Mouse (Mus musculus): ENCODE measurements around the gene Tmtc1. TPM values are rescaled to one million over a fixed set of nuclear protein-coding genes. Genes with fewer than 3 reads are reported as not detected.

Gene Tmtc1
- total RNA-seq (2015; ENCODE audit: low replicate concordance) = 0.42 TPM in 1 of 2 replicates, not detected in the other
- total RNA-seq (2017; ENCODE audit: low replicate concordance) = 0.26 and 0.45 TPM in 2 replicates

DNA sequence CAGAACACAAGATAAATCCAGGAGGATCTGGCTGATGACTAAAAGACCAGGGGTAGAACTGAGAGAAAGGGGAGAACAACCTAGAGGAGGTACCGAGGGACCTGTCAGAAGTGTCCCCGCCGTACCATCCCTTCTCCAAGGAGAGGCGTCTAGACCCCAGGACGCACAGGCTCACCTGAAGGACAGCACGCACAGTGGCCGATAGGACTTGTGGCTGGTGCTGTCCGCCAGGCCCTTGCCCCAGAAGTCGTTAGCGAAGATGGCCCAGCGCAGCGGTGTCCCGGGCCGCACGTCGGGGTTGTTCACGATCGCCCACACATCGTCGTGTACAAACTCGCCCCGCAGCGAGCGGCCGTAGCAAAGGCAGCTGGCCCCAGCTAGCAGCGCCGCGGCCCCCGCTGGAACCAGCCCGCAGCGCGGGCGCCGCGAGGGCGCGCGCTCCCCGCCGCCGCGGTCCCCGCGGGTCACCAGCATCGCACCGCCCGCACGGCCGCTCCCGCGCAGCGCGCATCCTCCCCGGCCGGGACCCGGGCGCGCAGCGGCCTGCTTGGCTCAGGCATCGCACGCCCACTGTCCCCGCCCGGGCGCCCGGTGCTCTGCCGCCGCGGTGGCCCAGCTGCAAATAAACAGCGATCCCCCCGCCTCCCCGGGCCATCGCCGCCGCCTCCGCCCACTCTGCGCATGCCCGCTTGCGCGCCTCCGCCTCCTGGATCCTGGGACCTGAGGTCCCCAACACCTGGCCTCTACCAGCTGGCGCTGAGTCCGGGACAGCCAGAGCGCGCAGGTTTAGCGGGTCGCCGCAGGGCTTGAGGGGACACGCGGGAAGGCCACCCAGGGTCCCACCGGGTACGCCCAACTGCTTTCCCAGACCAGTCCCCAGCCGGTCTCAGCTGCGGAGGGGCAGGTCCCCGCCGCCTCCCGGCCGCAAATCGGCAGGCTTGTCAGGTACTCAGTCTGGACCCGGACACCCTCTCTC lies at the start of gene Tmtc1:
Tmtc1 (minus strand) TSS at position 664 of the 976 bp plus-strand sequence.
- ATAC-seq (replicated peaks; ENCODE audit: low FRiP score, poor library complexity, severe bottlenecking) = no peak

DNA sequence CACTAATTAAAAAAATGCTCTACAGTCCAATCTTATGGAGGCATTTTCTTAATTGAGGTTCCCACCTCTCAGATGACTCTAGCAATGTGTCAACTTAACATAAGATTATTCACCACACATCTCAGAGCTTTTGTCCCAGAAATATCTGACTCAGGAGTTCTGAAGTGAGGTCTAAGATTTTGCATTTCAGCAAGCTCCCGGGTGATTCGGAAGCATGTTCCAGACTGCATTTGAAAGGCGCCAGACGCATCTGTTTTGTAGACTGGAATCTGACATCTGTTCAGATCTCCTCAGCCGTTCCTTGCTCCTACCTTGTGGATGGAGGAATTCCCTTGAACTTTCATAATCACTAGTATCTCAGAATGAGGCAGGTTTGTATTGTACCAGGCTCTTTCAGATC lies 47.7 kb upstream of the Tmtc1 start:
- no peak for ATAC-seq (replicated peaks; ENCODE audit: low FRiP score, poor library complexity, severe bottlenecking)

DNA sequence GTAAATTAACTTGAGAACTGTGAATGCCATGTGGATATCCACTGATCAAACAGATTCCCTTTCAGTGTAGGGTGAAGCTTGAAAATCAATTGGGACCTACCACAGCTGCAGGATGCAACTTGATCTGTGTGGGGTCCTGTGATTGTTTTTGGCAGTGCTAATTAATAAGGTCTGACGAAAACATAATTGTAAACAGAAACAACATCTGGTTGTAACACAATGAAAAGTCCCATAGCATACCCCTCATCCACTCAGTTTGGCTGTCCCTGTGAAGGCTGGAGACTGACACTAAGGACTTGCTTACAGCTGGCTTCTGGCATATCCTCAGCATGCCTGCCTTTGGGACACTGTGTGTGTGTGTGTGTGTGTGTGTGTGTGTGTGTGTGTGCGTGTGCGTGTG lies 42.6 kb upstream of the Tmtc1 start:
- ATAC-seq (replicated peaks; ENCODE audit: low FRiP score, poor library complexity, severe bottlenecking) = no peak

DNA sequence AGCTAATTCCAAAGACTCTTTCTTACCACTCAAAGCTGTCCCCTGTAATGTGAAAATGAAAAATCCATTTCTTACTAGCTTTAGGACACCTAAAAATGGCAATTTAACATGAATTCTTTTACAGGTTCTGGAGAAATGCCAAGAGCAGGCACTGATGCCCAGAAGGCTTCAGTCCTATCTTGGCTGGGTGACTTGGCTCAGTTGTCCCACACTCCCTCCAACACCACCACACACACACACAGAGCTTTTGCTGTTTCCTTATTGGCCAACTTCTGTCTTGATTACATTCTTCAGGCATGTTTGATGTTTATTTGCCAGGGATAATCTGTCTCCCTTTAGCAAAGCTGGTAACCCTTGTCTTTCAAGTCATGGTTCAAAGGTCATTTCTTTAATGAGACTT lies 37.7 kb upstream of the Tmtc1 start:
- ATAC-seq (replicated peaks; ENCODE audit: low FRiP score, poor library complexity, severe bottlenecking) = no peak

DNA sequence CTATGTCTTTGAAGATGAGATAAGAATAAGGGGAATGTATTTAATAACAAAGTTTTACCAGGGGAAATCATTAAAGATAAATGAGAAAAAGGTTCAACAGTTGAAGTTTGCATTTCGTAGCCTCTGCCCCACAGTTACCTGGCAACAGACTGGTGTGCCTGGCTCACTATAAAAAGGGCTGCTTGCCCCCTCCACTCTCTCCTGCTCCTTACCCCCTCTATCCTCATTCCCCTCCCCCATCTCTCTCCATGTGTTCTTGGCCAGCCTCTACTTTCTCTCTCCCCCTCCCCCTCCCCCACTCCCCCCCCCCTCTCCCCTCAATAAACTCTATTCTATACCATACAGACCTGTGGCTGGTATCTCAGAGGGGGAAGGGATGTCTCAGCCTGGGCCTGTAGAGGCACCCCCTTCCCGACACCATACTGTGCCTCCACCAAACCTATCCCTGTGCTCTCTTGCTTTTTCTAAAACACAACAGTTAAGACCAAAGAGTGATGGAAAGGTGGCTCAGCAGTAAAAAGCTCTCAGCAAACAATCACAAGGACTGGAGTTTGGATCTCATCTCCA lies 35.6 kb upstream of the Tmtc1 start:
- no peak for ATAC-seq (replicated peaks; ENCODE audit: low FRiP score, poor library complexity, severe bottlenecking)

DNA sequence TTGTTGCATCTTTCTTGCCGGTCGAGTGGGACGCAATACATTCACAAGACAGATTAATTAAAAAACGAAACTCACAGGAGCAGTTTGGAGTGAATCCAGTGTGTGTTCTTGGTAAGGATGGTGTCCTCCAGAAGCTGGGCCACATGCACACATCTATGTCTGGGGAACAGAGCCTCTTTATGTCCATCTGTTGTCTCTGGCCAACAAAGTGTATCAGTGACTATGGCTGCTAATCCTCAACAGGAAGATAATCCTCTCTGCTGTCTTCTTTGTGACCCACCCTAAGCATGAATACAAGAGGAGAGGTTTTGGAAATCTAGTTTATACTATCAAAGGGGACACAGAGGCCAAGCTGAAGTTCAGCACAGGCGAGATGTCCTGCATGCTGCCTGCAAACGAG lies 34.2 kb upstream of the Tmtc1 start:
- ATAC-seq (replicated peaks; ENCODE audit: low FRiP score, poor library complexity, severe bottlenecking) = no peak

DNA sequence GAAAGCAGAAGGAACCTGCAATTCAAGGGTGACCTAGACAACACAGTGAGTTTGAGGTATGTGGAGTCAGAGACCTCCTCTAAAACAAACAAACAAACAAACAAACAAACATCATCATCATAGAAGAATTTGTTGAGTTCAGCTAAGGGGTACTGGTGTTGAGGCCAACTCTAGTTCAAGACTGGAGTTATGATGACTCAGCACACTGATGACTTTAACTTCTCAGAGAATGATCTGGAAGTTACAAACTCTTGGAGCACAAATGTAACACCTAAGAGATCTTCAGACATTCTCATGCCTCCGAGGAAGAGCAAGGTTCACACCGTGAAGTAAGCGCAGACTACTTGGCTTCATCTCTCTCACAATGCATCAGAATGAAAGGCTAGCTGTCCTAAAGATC lies 28.1 kb upstream of the Tmtc1 start:
- ATAC-seq (replicated peaks; ENCODE audit: low FRiP score, poor library complexity, severe bottlenecking) = no peak

DNA sequence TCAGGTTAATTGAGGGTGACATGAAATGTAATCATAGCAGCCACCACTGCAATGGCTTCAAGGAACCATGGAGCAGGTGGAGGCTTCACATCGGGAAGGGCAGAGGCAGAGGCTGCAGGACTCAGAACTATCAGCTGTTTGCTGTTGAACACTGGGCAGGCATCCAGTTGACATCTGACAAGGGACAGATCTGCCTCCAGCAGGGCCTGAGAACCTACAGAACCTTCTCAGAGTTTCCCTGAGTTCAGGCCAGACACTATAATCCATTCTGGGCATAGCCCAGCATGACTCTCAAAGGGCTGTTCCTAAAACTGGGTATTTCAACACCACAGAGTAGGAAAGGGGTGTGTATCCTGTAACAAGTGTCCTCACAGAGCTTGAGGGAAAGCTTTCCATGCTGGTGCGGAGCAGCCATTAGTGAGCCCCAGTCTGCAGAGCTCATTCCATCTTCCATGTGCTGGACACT lies 23.8 kb upstream of the Tmtc1 start:
- no peak for ATAC-seq (replicated peaks; ENCODE audit: low FRiP score, poor library complexity, severe bottlenecking)

DNA sequence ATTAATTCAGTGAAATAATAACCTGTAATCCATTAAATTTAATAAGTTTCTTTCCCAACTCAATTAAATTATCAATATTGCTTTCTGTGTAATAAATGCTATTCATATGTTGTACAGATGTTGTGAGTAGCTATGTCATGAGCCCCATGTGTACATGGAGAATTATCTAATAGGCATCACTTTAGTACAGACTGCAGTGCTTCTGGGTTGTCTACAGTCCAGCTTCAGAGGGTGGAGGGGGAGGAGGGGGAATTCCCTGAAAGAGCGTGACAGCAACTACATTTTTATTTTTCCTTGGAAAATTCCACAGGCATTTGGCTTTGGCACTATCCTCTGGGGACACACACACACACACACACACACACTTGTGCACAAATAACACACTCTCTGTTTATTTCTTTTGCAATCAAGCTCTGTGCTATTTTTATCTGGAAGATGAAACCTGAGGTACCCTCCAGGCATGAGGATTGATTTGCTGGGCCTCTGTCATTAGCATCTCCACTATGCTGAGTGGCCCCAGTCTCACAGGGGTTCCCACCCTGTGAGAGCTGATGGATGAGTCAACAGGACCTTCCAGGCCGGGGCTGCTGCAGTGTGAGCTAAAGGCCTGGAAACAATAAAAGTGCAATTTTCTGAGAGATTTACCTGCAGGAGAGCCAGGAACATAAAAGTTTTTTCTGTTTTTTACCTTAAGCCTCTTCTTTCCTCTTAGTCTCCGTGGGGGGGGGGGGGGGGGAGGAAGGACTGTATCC lies 23.2 kb upstream of the Tmtc1 start:
- no peak for ATAC-seq (replicated peaks; ENCODE audit: low FRiP score, poor library complexity, severe bottlenecking)

DNA sequence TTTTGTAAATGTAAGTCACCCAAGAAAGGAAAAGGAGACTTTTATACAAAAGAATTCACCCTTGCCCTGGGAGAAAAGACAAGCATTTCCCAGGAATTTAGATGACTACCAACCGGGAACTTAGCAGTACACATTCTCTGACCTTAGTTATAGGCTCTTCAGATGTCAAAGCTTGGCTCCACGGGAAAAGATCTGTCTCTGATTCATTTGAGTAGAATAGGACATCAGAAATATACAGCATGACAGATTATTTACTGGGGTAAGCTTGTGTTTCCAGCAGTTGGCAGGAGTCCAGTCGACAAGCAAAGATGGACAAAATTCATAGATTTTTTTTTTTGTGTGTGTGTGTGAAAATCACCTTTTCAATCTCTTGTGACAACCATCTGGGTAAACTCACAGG lies 15.4 kb upstream of the Tmtc1 start:
- ATAC-seq (replicated peaks; ENCODE audit: low FRiP score, poor library complexity, severe bottlenecking) = no peak

DNA sequence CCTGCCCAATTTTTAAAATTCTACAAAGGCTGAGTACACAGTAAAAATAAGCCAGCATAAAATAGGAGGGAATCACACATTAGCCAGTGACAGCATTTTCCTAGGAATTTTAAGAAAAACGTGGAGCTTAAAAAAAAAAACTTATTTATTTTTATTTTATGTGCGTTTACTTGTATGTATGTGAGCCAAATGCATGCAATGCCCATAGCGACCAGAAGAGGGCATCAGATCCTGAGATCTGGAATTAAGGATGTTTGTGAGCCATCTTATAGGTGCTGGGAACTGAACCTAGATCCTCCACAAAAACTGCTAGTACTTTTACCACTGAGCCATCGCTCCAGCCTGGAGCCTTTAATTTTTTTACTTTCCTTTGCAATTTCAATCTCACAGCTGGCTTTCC lies 11.3 kb upstream of the Tmtc1 start:
- no peak for ATAC-seq (replicated peaks; ENCODE audit: low FRiP score, poor library complexity, severe bottlenecking)

DNA sequence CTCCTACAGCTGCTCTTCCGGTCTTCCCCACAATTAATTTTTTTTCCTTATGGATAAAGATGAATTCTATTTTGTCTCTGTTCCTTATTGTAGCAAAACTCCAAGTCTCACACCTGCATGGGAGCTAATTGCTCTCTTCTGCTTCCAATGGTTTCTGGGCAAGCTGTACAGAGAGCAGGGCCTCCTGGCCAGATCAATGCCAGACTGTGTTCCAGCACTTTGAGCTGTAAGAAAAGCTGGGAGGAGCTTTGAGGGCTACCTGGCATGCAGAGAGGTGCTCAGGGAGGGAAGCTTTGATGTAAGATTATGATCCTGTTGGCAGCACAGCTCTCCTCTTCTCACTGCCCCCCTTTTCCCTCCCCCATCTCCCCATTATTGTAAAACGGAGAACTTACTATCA lies 10.6 kb upstream of the Tmtc1 start:
- ATAC-seq (replicated peaks; ENCODE audit: low FRiP score, poor library complexity, severe bottlenecking) = no peak

DNA sequence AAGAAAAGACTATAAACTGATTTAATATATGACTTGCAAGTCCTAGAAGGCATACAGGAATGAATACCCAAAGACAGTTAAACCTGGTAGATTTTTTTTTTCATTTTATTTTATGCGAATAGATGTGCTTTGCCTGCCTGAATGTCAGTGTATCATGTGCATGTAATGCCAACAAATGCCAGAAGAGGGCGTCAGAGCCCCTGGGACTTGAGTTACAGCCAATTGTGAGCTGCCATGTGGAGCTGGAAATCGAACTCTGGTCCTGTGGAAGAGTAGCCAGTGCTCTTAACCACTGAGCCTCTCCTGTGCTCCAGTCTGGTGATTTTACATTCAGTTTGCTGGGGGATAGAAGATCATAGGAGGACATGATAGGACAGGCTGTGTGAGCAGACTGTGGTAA lies 4.0 kb upstream of the Tmtc1 start:
- no peak for ATAC-seq (replicated peaks; ENCODE audit: low FRiP score, poor library complexity, severe bottlenecking)

DNA sequence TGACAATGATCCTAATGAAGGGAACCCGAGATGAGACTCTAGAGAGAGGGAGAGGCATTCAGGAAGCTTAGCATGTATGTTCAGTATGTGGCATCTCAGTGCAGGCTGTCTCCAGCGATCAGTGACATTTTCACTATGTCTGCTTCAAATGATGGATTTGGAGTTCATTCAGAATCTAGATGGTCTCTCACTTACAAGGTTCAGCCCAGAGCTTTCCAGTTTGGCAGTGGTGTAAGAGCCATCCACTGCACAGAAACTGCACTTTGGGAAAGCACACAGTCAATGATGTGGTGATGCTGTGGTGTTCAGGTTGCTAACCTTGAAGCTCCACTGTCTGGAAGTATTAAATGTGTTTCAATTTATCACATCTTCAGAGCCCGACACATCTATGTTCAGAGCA lies 1.9 kb upstream of the Tmtc1 start:
- ATAC-seq (replicated peaks; ENCODE audit: low FRiP score, poor library complexity, severe bottlenecking) = no peak

DNA sequence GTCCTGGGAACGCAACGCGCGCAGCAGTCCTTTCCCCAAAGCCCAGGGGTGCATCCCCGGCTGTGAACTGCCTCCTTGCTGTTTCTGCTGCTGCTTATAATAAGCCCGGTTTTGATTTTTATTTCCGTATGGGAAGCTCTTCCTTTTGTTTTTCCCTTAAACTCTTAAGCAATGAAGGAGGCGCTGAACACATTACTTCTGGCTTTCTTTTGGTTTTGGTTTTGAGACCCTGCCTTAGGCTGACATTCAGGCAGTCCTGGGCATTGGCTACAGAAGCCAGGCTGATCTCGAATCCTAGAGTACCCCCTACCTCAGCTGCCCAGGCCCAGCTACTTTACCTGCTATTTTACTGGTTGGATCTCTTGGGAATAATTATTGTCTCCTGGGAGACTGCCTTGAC lies 607 bp upstream of the Tmtc1 start:
- no peak for ATAC-seq (replicated peaks; ENCODE audit: low FRiP score, poor library complexity, severe bottlenecking)

DNA sequence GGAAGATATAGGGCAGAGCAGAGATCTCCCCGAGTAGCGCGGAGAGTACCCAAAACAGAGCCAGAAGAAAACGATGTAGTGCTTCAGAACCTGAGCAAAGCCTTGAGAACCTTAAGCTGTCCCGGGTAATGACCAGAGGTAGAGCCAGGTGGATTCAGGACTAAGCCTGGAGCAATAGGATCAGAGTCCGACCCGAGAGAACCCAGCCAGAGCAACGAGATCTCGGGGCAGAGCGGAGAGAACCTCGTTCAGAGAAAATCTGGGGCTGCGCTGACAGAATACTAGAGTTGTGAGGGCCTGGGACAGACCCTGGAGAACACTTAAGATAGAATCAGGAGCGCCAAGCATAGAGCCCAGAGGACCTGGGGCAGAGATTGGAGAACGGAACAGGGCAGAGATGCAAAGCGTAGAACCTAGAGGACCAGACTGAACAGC lies 881 bp downstream of the Tmtc1 start:
- ATAC-seq (replicated peaks; ENCODE audit: low FRiP score, poor library complexity, severe bottlenecking) = no peak

DNA sequence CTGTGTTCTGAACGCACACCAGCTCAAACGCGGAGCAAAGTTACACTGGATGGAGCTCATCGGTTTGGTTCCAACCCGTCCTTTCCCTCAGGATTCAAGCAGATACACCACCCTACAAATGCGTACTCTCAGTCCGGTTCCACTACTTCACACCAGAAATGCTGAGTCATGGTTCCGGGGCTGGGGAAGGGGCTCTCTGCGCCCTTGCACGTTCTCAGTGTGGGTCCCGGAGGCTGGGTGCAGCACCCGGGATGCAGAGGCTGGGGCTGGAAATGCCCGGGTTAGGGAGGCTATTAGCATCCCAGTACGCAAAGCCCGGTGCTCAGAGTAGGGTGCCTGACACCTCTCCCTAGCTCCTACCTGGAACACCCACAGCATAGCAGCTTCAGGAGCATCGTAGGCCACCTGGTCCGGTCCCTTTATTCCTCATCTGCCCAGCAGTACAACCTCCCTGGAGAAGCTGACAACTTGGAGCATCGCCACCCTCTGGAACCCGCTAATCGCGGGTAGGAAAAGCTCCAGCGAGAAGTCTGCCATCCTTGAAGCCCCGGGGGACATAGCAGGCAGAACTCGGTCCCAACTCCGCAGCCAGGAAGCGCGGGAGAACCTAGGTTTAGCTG lies 1.4 kb downstream of the Tmtc1 start:
- no peak for ATAC-seq (replicated peaks; ENCODE audit: low FRiP score, poor library complexity, severe bottlenecking)

DNA sequence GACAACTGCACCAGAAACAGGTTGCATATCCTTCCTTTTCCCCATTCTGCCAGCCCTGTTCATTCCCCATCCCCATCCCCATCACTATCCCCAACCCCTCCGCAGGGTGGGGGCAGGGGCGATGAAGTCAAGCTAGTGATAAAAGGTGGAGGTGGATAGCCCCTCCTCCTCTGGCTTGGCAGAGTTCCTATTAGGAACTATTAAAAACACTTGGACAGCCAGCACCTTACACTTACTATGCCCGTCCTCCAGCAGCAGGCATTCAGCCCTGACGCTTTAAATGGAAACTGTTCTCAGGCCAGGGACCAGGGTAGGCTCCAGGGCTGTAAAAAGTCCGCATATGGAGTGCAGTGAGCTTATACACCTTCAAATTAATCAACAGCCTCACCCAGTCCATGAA lies 2.3 kb downstream of the Tmtc1 start:
- ATAC-seq (replicated peaks; ENCODE audit: low FRiP score, poor library complexity, severe bottlenecking) = no peak

DNA sequence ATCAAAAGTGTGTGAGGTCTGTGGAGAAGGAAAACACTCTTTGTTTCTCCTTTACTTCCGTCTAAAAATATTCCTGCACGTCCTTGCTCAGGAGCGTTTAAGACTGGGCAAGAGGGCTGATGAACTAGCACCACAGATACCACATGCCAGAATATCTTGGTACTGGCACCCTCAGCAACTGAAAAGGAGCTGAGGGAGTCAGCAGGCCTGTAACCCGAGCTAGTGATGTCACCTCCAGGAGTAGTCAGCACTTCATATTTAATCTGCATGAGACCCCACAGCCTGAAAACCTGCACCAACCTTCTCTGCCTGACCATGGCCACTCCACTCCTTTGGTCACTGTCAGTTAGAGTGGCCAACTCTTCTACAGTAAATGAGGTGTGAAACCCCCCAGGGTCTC lies 5.1 kb downstream of the Tmtc1 start:
- ATAC-seq (replicated peaks; ENCODE audit: low FRiP score, poor library complexity, severe bottlenecking) = no peak

DNA sequence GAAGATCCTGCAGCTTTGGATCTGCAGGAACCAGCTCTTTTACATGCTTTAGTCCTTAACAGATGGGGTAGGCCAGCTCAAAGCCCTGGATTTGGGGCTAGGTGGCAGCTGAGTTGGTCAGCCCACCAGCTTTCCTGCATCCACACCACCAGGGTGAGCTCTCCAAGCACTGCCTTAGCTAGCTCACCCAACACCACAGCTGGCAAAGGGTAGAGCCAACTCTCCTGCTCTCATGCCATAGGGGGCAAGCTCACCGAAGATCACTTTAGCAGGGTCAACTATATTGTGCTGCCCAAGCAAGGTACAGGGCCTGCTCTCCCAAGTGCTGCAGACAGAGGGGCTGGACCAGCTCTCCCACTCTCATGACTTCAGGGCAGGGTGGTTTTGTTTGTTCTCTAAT lies 6.6 kb downstream of the Tmtc1 start:
- no peak for ATAC-seq (replicated peaks; ENCODE audit: low FRiP score, poor library complexity, severe bottlenecking)
